Comparison of ENCODE assay signal across 9 mouse cellular contexts in genomic region chr12:8638411-8639087, GRCm38 (mm10). TPM values are rescaled to one million over a fixed set of nuclear protein-coding genes. Genes with fewer than 3 reads are reported as not detected.
DNase-seq lines count a peak whose midpoint lies in the region; ATAC-seq and TF ChIP-seq lines count a peak whose summit lies in the region.
"Not testable (repeated sequence)": the region's sequence is repeated elsewhere in the genome, so short reads cannot be mapped to it uniquely, and the experiment has no call there.
"Had no signal": no experiment of that assay in that cellular context is flagged by ENCODE, and none has a peak within 500 bp of the region (broad histone marks: within the 10 kb centered on the region; RNA-seq: fewer than 3 reads in every experiment).

No protein-coding gene starts in this region.

- not testable (repeated sequence) for H3K9me3 ChIP-seq in ES-Bruce4 (replicated peaks; ENCODE audit: control insufficient read depth, insufficient read depth, low read length, poor library complexity, severe bottlenecking)

- peak; percentile 72 for TF ChIP-seq CTCF in ES-Bruce4 (IDR thresholded peaks at IDR 0.05; ENCODE audit: low read depth, low read length)
- peak; percentile 68; the same call in 1 of the 2 replicates for TF ChIP-seq CTCF in brain, embryonic 14.5 days (IDR thresholded peaks at IDR 0.05; ENCODE audit: borderline replicate concordance, extremely low read depth, insufficient read depth, insufficient read length)

- not testable (repeated sequence) for H3K27ac ChIP-seq in ES-Bruce4 (ENCODE audit: insufficient read depth, low read length)

- intact Hi-C loops in heart, postnatal 10 days (cut with DNase I) = loop anchor here (5.0 to 10.0 kb wide), 2 partner anchors 314 to 389 kb away; partner anchors contain the start of gene Ttc32

- ATAC-seq in erythroblast, adult 5-6 weeks (replicated peaks; ENCODE audit: low FRiP score, poor library complexity, severe bottlenecking) = peak; percentile 74

- H3K9ac ChIP-seq in ES-Bruce4 (ENCODE audit: low read depth, poor library complexity, severe bottlenecking) = not testable (repeated sequence)

- not testable (repeated sequence) for H3K27me3 ChIP-seq in ES-Bruce4 (ENCODE audit: control insufficient read depth, insufficient read depth, low read length, poor library complexity, severe bottlenecking)

- DNase-seq in brain, embryonic 14.5 days (ENCODE audit: low read depth) = peak; percentile 74
- peak; percentile 78 to 91 for DNase-seq in heart, postnatal 10 days
- peak; percentile 26 to 75 for DNase-seq in layer of hippocampus, adult 18-20 months (ENCODE audit: low spot score in 2 of 2)
- DNase-seq in lung, adult 18-20 months = peak; percentile 77 to 80
- DNase-seq in ovary, postnatal 14 days (ENCODE audit: low spot score) = peak; percentile 73
- peak; percentile 63 to 77 for DNase-seq in thymus, adult 18-20 months

- H3K4me3 ChIP-seq in ES-Bruce4 (ENCODE audit: low read depth, low read length) = not testable (repeated sequence)

- not testable (repeated sequence) for TF ChIP-seq EP300 in ES-Bruce4 (IDR thresholded peaks at IDR 0.05; ENCODE audit: insufficient read depth, low read depth, low read length)

- not testable (repeated sequence) for H3K4me1 ChIP-seq in ES-Bruce4 (ENCODE audit: control insufficient read depth, insufficient read depth, low read length)

- not testable (repeated sequence) for TF ChIP-seq POLR2A in ES-Bruce4 (IDR thresholded peaks at IDR 0.05; ENCODE audit: insufficient read depth, low read length); brain, embryonic 14.5 days (IDR thresholded peaks at IDR 0.05; ENCODE audit: borderline replicate concordance, extremely low read depth, insufficient read depth, insufficient read length, poor library complexity, severe bottlenecking)

- H3K36me3 ChIP-seq in ES-Bruce4 (ENCODE audit: control insufficient read depth, insufficient read depth, low read length, poor library complexity, severe bottlenecking) = not testable (repeated sequence)

RNA-seq across cellular contexts. Expression of gene Pum2, which starts 35.4 kb away (rescaled TPM):
- polyA plus RNA-seq in ES-Bruce4 (2011; ENCODE audit: insufficient read depth, insufficient read length, low read depth, missing spikeins) = 204 and 210 TPM in 2 replicates
- polyA plus RNA-seq in brain, embryonic 14.5 days (2012; rRNA removed) = 90.7 and 99.7 TPM in 2 replicates
- total RNA-seq in erythroblast, adult 5-6 weeks (2015; ENCODE audit: low replicate concordance) = 73.8 and 78.0 TPM in 2 replicates
- 76.8 and 82.9 TPM in 2 replicates for total RNA-seq in erythroblast, adult 5-6 weeks (2017; ENCODE audit: low replicate concordance)
- 100 to 1,000 TPM; 136 to 147 TPM for total RNA-seq in heart, postnatal 10 days (2021)
- 100 to 1,000 TPM; 195 to 211 TPM for total RNA-seq in layer of hippocampus, adult 18-20 months (2021)

RNA-seq across cellular contexts. Expression of gene Slc7a15, which starts 39.7 kb away (rescaled TPM):
- not detected in 2 replicates for polyA plus RNA-seq in ES-Bruce4 (2011; ENCODE audit: insufficient read depth, insufficient read length, low read depth, missing spikeins)
- not detected in 2 replicates for polyA plus RNA-seq in brain, embryonic 14.5 days (2012; rRNA removed)
- total RNA-seq in erythroblast, adult 5-6 weeks (2015; ENCODE audit: low replicate concordance) = not detected in 2 replicates
- not detected in 2 replicates for total RNA-seq in erythroblast, adult 5-6 weeks (2017; ENCODE audit: low replicate concordance)
- total RNA-seq in heart, postnatal 10 days (2021) = not detected
- not detected for total RNA-seq in layer of hippocampus, adult 18-20 months (2021)
- polyA plus RNA-seq: limb, embryonic 14.5 days had no signal
